Mouse (Mus musculus): ENCODE measurements at regions not wholly inside any gene's neighbourhood (a gene's known extent, or its start where the extent isn't known, plus 50 kb on each side); places are given as distances from the start of the nearest gene placed in this dataset.

- Histone ChIP-seq H3K27ac (ENCODE audit: insufficient read depth, low read length) (no peak overlapping the region), H3K4me1 (ENCODE audit: control insufficient read depth, insufficient read depth, low read length) (no peaks in the 10 kb centered on the region), H3K4me3 (ENCODE audit: insufficient read depth, low read length) (no peak overlapping the region)
- TF ChIP-seq POLR2A (IDR thresholded peaks at IDR 0.05; ENCODE audit: low read depth, low read length) (no peak), CTCF (IDR thresholded peaks at IDR 0.05; ENCODE audit: borderline replicate concordance, insufficient read depth, low read length) (no peak)
Measured at GRCm38 (mm10) chr7:118042914-118043313, 73.1 kb downstream of the Rps15a start.

GRCm38 (mm10) chr7:118039862-118040261 is 76.1 kb downstream of the Rps15a start:
- H3K4me3 ChIP-seq (ENCODE audit: insufficient read depth, low read length): no peak overlapping the region
- TF ChIP-seq POLR2A (IDR thresholded peaks at IDR 0.05; ENCODE audit: low read depth, low read length): no peak
- TF ChIP-seq CTCF (IDR thresholded peaks at IDR 0.05; ENCODE audit: borderline replicate concordance, insufficient read depth, low read length): no peak
- no peaks in the 10 kb centered on the region for H3K4me1 ChIP-seq (ENCODE audit: control insufficient read depth, insufficient read depth, low read length)
- H3K27ac ChIP-seq (ENCODE audit: insufficient read depth, low read length): no peak overlapping the region

- TF ChIP-seq POLR2A (IDR thresholded peaks at IDR 0.05; ENCODE audit: low read depth, low read length) (no peak), CTCF (IDR thresholded peaks at IDR 0.05; ENCODE audit: borderline replicate concordance, insufficient read depth, low read length) (no peak)
- Histone ChIP-seq H3K27ac (ENCODE audit: insufficient read depth, low read length) (no peak overlapping the region), H3K4me1 (ENCODE audit: control insufficient read depth, insufficient read depth, low read length) (no peaks in the 10 kb centered on the region), H3K4me3 (ENCODE audit: insufficient read depth, low read length) (no peak overlapping the region)
Measured at GRCm38 (mm10) chr7:118037062-118037461, 78.9 kb downstream of the Rps15a start.

- Histone ChIP-seq H3K27ac (ENCODE audit: insufficient read depth, low read length) (no peak overlapping the region), H3K4me1 (ENCODE audit: control insufficient read depth, insufficient read depth, low read length) (no peaks in the 10 kb centered on the region), H3K4me3 (ENCODE audit: insufficient read depth, low read length) (no peak overlapping the region)
- no peak for TF ChIP-seq POLR2A (IDR thresholded peaks at IDR 0.05; ENCODE audit: low read depth, low read length)
- no peak for TF ChIP-seq CTCF (IDR thresholded peaks at IDR 0.05; ENCODE audit: borderline replicate concordance, insufficient read depth, low read length)
Measured at GRCm38 (mm10) chr7:118026106-118026526, 89.9 kb downstream of the Rps15a start.

- Histone ChIP-seq H3K4me1 (ENCODE audit: control insufficient read depth, insufficient read depth, low read length) (no peaks in the 10 kb centered on the region), H3K27ac (ENCODE audit: insufficient read depth, low read length) (no peak overlapping the region)
Measured at GRCm38 (mm10) chr7:118004620-118005019, 111.4 kb downstream of the Rps15a start.

GRCm38 (mm10) chr7:118001881-118002280 is 114.1 kb downstream of the Rps15a start:
- TF ChIP-seq CTCF (IDR thresholded peaks at IDR 0.05; ENCODE audit: borderline replicate concordance, insufficient read depth, low read length) (no peak), POLR2A (IDR thresholded peaks at IDR 0.05; ENCODE audit: low read depth, low read length) (no peak)
- no peaks in the 10 kb centered on the region for H3K4me1 ChIP-seq (ENCODE audit: control insufficient read depth, insufficient read depth, low read length)
- H3K4me3 ChIP-seq (ENCODE audit: insufficient read depth, low read length): no peak overlapping the region
- no peak overlapping the region for H3K27ac ChIP-seq (ENCODE audit: insufficient read depth, low read length)

More at GRCm38 (mm10) chr7:118004620-118005019, 111.4 kb downstream of the Rps15a start:
- no peak overlapping the region for H3K4me3 ChIP-seq (ENCODE audit: insufficient read depth, low read length)
- no peak for TF ChIP-seq POLR2A (IDR thresholded peaks at IDR 0.05; ENCODE audit: low read depth, low read length)
- TF ChIP-seq CTCF (IDR thresholded peaks at IDR 0.05; ENCODE audit: borderline replicate concordance, insufficient read depth, low read length): no peak

GRCm38 (mm10) chr7:118001121-118001520 is 114.9 kb downstream of the Rps15a start:
- H3K4me1 ChIP-seq (ENCODE audit: control insufficient read depth, insufficient read depth, low read length): no peaks in the 10 kb centered on the region
- TF ChIP-seq CTCF (IDR thresholded peaks at IDR 0.05; ENCODE audit: borderline replicate concordance, insufficient read depth, low read length): no peak
- no peak for TF ChIP-seq POLR2A (IDR thresholded peaks at IDR 0.05; ENCODE audit: low read depth, low read length)
- H3K4me3 ChIP-seq (ENCODE audit: insufficient read depth, low read length): no peak overlapping the region
- no peak overlapping the region for H3K27ac ChIP-seq (ENCODE audit: insufficient read depth, low read length)

- Histone ChIP-seq H3K4me1 (ENCODE audit: control insufficient read depth, insufficient read depth, low read length) (no peaks in the 10 kb centered on the region), H3K4me3 (ENCODE audit: insufficient read depth, low read length) (no peak overlapping the region), H3K27ac (ENCODE audit: insufficient read depth, low read length) (no peak overlapping the region)
- TF ChIP-seq POLR2A (IDR thresholded peaks at IDR 0.05; ENCODE audit: low read depth, low read length) (no peak), CTCF (IDR thresholded peaks at IDR 0.05; ENCODE audit: borderline replicate concordance, insufficient read depth, low read length) (no peak)
Measured at GRCm38 (mm10) chr7:117982177-117982576, 133.8 kb downstream of the Rps15a start.

GRCm38 (mm10) chr7:117971176-117971575 is 144.8 kb downstream of the Rps15a start:
- TF ChIP-seq CTCF (IDR thresholded peaks at IDR 0.05; ENCODE audit: borderline replicate concordance, insufficient read depth, low read length) (no peak), POLR2A (IDR thresholded peaks at IDR 0.05; ENCODE audit: low read depth, low read length) (no peak)
- Histone ChIP-seq H3K4me1 (ENCODE audit: control insufficient read depth, insufficient read depth, low read length) (no peaks in the 10 kb centered on the region), H3K27ac (ENCODE audit: insufficient read depth, low read length) (no peak overlapping the region), H3K4me3 (ENCODE audit: insufficient read depth, low read length) (no peak overlapping the region)

GRCm38 (mm10) chr7:117943435-117943834 is 172.6 kb downstream of the Rps15a start:
- TF ChIP-seq CTCF (IDR thresholded peaks at IDR 0.05; ENCODE audit: borderline replicate concordance, insufficient read depth, low read length): no peak
- TF ChIP-seq POLR2A (IDR thresholded peaks at IDR 0.05; ENCODE audit: low read depth, low read length): no peak
- Histone ChIP-seq H3K4me3 (ENCODE audit: insufficient read depth, low read length) (no peak overlapping the region), H3K27ac (ENCODE audit: insufficient read depth, low read length) (no peak overlapping the region), H3K4me1 (ENCODE audit: control insufficient read depth, insufficient read depth, low read length) (no peaks in the 10 kb centered on the region)

- Histone ChIP-seq H3K4me3 (ENCODE audit: insufficient read depth, low read length) (no peak overlapping the region), H3K4me1 (ENCODE audit: control insufficient read depth, insufficient read depth, low read length) (no peaks in the 10 kb centered on the region), H3K27ac (ENCODE audit: insufficient read depth, low read length) (no peak overlapping the region)
- no peak for TF ChIP-seq CTCF (IDR thresholded peaks at IDR 0.05; ENCODE audit: borderline replicate concordance, insufficient read depth, low read length)
- no peak for TF ChIP-seq POLR2A (IDR thresholded peaks at IDR 0.05; ENCODE audit: low read depth, low read length)
Measured at GRCm38 (mm10) chr7:117939618-117940017, 176.4 kb downstream of the Rps15a start.

All from embryonic fibroblast, embryonic 13.5 days (primary cell).